Mouse (Mus musculus) cerebellum, adult 18-20 months (tissue): ENCODE measurements around the gene Cd177.
"Not testable (repeated sequence)": the region's sequence is repeated elsewhere in the genome, so short reads cannot be mapped to it uniquely, and the experiment has no call there.

Source experiments
- DNase-seq, 2 experiments: peaks; one replicate each; pipeline ENCODE4 v3.0.0; 2021

The Cd177 gene

DNA sequence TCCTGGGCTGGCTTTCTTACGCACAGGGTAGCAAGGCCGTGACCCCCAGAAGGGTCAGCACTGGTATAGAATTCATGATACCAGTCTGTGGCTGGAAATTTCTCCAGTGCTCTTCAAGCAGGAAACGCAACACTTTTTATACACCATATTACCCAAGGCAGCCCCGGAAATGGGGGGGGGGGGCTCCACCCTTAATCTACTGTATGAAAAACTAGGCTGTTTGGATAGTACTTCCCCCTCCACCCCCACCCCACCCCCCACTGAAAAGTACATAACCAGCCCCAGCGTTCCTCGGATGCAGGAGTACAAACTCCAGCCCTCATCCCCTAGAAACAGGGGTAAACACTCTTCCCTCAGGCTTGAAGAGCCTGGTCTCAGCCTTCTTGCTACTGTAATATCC, at the start of gene Cd177:
TSS of gene Cd177 (minus strand) at position 101 of the 400 bp plus-strand sequence.
- no peak for DNase-seq

DNA sequence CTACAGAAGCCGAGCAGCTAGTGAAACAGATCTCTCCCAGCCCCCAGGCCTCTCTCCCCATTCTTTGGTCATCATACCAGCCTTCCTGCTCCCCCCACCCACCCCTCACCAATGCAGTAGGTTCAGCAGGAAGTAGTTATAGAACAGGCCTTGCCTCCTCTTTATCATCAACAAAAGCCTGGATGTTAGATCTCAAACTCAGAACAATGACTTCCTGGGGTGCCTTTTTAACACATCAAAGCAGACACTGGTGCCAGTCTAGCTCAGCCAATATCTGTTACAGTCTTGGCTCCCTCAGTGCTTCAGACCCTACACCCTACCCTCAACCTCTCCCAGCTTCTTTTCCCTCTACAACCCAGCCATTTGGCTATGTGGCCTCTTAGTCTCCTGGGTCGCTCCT, 48.9 kb upstream of the Cd177 start:
- DNase-seq = no peak

DNA sequence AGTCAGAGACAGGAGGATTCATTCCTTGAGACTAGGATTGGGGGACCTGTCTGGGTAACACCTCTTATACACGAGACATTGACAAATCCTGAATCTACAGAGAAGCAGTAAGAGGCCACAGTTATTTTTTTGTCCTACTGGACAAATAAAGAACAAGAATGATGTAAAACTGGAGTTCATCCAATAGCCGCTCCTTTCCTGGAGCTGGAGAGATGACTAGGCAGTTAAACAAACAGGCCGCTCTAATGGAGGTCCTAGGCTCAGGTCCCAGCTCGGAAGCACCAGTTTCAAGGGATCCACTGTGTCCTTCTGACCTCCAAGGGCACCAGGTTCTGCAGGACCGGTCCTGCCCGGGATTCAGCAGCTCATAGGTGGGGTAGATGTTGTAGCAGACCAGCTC, 44.7 kb upstream of the Cd177 start:
- no peak for DNase-seq

DNA sequence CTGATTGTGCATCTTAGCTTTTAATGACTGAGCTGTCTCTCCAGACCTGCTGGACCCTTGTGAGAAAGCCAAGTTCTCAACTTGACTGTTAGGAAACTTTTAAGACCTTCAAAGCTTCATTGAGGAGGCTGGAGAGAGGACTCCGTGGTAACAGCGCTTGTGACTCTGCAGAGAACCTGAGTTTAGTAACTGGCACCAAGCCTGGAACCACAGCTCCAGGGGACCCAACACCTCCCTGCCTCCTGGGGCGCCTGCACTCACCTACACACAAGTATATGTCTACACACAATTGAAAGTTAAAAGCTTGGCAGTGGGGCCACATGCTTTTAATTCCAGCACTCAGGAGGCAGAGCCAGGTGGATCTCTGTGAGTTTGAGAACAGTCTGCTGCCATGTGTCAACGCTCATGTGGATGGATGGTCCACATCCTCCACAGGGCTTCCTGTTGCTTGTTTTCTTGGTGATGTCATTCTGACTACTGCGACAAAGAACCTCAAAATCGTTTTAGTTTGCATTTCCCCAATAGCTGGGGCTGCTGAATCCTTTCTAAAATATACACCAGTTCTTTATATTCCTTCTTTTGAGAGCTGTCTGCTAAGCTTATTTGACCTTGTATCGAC, 42.1 kb upstream of the Cd177 start:
- no peak for DNase-seq

DNA sequence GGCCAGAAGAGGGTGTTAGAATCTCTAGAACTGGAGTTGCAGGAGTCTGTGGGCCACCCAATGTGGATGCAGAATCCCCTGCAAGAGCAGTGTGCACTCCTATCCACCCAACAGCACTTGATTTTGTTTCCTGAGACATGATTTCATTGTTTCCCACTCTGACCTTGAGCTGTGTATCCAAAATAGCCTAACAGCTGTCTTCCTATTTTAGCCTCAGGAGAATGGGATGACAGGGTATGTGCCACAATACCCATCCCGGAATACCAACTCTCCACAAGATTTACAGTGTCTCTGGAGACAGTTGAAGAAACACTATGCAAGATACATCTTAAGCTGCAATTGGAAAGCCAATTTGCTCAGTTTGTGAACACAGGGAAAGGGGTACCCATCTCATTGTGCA, 37.8 kb upstream of the Cd177 start:
- no peak for DNase-seq

DNA sequence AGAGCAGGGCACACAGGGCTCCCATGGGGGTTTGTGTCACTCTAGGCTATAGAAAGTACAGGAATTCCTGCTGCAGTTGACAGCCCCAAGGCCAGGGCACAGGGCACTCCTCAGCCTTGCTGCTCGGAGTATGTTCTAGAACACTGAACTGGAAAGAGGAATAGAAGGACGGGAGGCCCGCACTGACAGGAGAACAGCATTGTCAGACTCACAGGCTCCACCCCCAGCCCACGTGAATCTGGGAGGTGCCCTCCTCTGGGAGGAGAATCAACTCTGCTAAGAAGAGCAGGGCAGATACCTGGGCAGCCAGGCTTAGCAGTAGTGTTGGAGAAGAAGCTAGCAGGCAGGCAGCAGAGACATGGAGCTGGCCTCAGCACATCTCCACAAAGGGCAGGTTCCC, 16.8 kb upstream of the Cd177 start, which contains the start of gene Ceacam10:
TSS of gene Ceacam10 (plus strand) at position 289 of the 400 bp plus-strand sequence.
- DNase-seq = not testable (repeated sequence)

DNA sequence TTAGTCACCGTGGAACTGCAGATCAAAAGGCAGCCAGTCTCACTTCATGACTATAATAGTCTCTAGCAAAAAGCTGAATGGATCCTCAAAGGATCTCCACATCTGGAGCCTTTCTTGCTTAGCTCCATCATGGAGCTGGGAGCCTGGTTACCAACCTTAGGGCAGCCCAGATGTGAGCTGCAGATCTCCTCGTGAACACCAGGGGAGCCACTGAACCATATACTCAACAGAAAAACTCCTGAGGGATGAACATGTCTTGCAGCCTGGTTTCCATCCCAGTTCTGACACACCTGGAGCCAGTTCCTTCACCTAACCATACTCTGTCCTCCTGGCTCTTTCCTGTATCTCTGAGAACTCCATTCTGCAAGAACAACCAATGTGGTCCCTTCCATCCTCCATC, 16.0 kb upstream of the Cd177 start:
- no peak for DNase-seq

DNA sequence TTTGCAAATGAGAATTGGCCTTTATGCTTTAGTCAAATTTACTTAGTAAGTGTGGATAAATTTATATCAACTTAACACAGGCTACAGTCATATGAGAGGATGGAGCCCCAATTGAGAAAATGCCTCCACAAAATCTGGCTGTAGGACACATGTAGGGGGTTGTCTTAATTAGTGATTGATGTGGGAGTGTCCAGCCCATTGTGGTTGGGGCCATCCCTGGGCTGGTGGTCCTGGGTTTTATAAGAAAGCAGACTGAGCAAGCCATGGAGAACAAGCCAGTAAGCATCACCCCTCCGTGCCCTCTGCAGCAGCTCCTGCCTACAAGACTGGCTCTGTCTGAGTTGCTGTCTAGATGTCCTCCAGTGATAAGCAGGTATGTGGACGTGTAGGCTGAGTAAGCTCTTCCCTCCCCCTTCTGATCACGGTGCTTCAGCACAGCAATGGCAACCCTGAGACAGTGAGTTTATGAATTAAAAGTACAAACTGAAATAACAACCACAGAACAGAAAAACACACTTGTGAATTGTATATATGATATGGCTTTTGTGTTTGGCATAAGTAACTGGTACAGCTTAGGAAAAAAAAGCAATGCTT, 13.9 kb upstream of the Cd177 start:
- DNase-seq = no peak

DNA sequence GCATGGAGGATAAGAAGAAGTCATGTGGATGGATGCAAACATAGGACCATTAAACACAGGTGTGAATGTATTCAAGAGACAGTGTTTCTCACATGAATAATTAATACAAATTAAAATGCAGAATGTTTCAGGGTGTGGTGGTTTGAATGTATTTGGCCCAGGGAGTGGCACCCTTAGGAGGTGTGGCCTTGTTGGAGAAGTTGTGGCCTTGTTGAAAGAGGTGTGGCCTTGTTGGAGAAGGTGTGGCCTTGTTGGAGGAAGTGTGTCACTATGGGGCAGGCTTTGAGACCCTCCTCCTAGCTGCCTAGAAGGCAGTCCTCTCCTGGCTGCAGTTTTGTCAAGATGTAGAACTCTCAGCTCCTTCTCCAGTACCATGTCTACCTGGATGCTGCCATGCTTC, 11.2 kb upstream of the Cd177 start:
- DNase-seq = no peak

DNA sequence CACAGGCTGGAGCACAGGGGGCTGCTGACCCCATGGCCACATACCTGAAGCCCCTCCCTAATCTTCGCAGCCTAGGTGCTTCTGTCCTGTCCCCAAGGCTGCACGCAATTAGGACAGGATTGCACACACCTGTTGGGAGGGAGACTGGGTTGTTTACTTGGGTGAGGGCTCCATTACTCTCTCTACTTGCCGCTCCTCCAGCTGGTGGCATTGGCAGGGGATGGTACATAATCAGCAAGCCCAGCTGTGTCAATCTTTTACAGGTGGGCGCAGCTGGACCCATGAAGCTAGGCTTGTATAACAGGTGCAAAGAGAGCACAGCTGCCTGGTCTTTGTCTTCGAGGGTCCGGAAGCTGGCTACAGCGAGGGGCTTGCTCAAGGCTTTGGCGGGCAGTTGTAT, 2.5 kb upstream of the Cd177 start:
- no peak for DNase-seq

DNA sequence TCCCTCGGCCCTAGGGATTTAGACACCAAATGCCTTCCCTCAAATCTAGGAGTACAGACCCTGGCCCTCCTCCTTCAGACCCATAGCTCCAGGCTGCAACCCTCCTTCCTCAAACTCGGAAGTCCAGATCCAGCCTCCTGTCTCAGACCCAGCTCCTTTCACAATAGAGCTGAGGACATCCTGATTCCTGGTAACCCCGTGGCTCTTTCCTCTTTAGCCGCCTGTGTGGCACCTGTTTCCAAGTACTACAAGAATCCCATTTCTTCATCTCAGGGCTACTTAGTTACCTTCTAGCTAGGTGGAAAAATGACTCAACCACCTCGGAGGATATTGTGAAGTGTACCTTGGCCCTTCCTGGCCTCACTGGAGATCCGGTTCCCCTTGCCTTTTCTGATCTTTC, 1.1 kb upstream of the Cd177 start:
- no peak for DNase-seq

DNA sequence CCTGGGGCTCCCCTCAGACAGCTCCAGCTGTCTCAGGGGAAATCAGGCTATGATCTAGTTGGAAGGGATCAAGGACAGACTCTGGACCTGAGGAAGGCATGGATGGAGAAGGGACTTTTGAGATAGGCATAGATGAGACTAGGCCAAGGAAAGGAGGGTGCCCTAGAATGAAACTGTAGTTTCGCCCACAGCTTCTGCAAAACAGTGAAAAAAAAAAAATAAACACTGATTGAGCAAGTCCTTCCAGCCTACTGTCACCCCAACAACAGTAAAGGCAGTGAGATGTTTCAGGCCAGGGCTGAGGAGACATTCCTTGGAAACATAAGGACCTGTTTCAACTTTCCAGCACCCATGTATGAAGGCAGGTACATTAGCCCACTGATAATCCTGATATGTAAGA, 1.6 kb downstream of the Cd177 start:
- DNase-seq = no peak

DNA sequence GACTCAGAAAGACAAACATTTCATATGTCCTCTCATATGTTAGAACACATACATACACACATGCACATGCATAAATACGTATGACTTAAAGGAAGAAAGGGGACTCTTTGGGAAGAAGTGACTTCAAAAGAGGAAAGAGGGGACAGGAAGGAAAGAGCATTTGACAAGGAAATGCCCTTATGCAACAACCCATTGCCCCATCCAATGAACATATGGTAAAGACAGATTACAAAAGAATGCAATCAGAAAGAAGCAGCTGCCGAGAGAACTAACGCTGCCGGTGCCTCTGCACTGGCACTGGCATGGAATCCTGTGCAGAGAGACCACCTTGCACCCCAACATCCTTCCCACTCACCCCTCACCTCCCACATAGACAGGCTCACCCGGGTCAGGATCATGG, 6.6 kb downstream of the Cd177 start:
- no peak for DNase-seq

DNA sequence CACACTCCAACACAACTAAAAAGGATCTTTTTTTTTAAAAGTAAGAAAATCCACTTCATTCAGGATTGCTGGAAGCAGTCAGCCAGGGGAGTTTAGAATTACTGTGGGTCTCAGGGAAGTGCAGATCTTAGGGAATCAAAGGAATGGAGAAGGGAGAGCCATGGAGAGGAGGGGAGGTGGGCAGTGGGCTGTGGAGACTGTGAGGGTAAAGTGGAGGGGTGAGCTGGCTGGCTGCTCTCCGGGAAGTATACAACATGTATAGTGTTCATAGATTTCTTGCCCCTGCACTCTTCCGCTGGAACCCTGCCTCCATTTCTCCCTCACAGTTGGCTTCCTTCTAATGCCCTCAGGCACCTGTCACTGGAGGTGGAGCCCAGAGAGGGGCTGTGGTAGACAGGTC, 8.5 kb downstream of the Cd177 start:
- no peak for DNase-seq

DNA sequence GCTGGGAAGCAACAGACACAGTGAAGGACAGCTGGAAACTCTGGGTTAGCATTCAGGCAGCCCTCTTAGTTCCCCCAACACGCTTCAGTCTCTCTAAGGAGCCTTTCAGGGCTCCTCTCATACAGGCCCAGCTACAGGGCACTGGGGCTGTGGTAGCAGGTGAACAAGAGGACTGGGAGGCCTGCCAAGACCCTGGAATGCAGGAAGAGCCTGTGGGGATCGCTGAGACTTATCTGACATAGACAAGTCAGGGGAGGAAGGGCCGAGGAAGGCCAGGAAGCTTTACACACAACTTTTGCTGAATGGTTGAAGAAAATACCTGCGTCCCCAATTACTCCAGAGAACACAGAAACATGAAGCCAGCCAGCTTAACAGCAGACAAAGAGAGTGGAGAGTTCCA, 9.4 kb downstream of the Cd177 start:
- no peak for DNase-seq

DNA sequence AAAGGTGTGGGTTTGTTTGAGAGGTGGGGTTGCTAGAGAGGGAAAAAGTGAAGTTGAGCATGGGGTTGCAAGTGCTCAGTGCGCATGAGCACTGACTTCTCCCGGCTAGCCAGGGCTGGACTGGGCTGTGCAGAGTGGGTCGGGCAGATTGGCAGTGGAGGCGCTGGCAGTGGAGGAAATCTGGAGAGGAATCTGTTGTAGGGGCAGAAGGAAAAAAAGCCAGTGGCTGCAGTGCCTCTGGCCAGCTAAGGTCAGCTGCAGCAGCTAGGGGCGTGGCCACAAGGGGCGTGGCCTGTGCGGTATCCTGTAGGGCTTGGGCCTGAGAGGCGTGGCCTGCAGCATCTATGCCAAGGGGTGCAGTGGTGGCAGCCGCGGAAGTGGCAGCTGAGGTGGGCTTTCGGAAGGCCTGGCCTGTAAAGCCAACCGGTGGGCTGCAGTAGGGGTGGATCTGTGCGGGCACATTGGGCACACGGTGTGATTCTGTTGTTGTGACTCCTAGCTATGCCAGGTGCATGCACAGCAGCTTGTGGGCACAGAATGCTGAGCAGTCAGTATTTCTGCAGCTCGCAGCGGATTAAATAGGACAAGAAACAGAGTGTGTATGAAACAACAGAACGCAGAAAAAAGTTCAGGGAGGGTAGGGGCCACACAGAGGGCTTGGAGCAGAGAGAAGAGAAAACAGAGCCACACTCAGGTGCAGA, 24.0 kb downstream of the Cd177 start:
- DNase-seq = no peak

DNA sequence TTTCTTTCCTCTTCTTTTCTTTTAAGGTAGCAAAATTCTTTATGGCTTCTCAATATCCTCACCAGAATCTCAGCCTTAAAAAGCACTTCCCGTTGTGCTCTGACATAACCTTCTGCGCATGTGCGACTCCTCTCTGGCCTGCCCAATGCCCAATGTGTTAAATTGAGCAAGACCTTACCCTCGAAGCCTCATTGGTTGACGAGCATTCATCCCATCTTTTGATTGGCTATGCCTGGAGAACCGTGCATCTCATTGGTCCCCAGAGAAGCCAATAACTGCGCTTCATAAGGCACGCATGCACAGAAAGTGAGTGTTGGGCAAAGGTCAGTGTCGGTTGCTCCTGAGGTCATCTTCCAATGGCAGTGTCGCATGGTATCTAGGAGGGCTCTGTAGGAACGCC, 33.3 kb downstream of the Cd177 start, which contains the start of gene Gm4763:
TSS of gene Gm4763 (minus strand) at position 101 of the 400 bp plus-strand sequence.
- DNase-seq = not testable (repeated sequence)

DNA sequence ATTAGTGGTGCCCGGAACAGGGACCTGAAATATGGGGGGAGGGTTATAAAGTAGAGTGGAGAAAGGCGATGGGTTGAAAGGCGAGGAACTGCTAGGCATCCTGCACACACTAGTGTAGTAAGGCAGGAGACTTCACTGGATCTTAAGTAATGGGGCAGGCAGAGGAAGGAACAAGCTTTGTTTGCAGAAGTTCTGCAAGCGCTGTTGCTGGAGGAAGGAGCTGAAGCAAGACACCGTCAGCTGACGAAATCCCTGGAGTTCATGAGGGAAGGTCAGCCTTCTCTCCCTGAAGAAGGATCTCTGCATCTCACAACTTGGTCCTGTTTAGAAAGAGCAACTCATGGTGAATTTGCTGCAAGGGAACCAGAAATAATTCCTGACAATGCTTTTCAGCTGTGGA, 45.1 kb downstream of the Cd177 start:
- no peak for DNase-seq

DNA sequence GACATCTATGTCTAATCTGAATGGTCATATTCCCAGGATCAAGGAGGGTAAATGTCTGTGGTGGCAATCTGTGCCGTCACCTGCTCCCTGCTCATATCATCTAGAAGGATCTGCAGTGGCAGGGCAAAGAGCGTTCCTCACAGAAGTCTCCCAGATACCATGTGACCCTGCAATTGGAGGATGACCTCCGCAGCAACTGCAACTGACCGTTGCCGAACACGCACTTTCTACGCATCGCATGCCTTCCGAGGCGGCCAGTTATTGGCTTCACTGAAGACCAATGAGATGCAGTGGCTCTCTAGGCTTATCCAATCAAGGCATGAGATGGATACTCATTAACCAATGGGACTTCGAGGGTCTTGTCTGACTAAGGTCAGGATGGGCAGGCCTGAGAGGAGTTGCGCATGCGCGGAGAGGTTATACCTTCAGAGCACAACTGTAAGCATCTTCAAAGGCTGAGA, 51.2 kb downstream of the Cd177 start, which contains the start of gene BC049730:
TSS of gene BC049730 (plus strand) at position 411 of the 461 bp plus-strand sequence.
- DNase-seq = no peak

DNA sequence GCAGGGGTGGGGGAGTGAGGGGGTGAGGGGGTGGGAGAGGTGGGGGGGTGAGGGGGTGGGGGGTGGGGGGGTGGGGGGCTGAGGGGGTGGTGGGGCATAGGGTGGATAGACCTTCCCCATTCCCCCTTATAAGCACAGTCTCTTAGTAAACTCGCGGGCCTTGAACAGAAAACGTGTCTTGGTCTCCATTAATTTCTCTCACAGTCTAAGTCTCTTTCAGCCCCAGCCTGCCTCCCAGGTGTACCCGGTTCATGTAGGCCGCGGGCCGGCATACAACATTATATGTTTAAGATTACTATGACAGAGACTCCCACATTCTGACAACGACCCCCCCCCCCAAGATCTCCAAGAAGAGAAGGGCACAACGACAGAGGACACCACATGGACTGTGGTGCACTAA, 57.3 kb downstream of the Cd177 start:
- not testable (repeated sequence) for DNase-seq

DNA sequence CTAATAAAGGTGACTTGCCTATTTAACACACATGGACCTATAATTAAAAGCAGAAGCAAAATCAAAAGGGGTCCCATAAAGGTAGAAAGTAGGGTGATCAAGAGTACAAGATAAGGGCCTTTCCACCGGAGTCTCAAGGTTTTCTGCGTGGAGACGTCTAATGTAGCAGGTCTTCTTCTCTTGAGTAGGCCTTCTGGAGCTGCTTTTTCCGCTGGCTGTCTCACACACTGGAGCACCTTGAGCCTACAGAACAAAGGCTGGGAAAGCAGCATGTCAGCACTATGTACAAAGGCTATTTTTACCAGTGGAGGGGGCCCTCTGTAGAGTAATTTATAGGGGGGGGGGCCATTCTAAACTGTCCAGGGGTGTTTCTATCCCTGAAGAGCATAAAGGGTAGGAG, 62.2 kb downstream of the Cd177 start:
- DNase-seq = not testable (repeated sequence)
